Mouse (Mus musculus) myocyte (in vitro differentiated cells): ENCODE data around the gene Jup. TPM values are rescaled to one million over a fixed set of nuclear protein-coding genes. Genes with fewer than 3 reads are reported as not detected.
A peak's percentile ranks its signal among the peaks of the same experiment; 100 is the strongest.

Experiments used
- H3K27me3 ChIP-seq: one replicate; pipeline ENCODE4 v1.6.1; 2011; ENCODE audit not compliant: control insufficient read depth, insufficient read depth, insufficient read length
- H3K36me3 ChIP-seq: one replicate; pipeline ENCODE4 v1.6.1; 2011; ENCODE audit not compliant: control insufficient read depth, insufficient read depth
- H3K4me2 ChIP-seq: one replicate; pipeline ENCODE4 v1.6.1; 2011; ENCODE audit warnings: low read depth, control low read depth
- H3K4me3 ChIP-seq: one replicate; pipeline ENCODE4 v1.5.1; 2011; ENCODE audit warnings: mild to moderate bottlenecking, control low read depth, moderate library complexity
- H3K79me2 ChIP-seq: one replicate; pipeline ENCODE4 v1.6.1; 2011; ENCODE audit not compliant: control insufficient read depth, insufficient read depth
- H3ac ChIP-seq: one replicate; pipeline ENCODE4 v1.6.1; 2011; ENCODE audit not compliant: control insufficient read depth, insufficient read length
- CEBPB ChIP-seq: IDR thresholded peaks from 2 replicates; pipeline ENCODE4 v1.6.1; 2011; ENCODE audit warnings: mild to moderate bottlenecking, moderate library complexity; ENCODE audit not compliant: poor library complexity, insufficient read depth, severe bottlenecking
- E2F4 ChIP-seq: IDR thresholded peaks from one replicate; pipeline ENCODE4 v1.6.1; 2011; ENCODE audit warnings: mild to moderate bottlenecking, control low read depth, moderate library complexity; ENCODE audit not compliant: insufficient read depth
- MAX ChIP-seq: IDR thresholded peaks from one replicate; pipeline ENCODE4 v1.6.1; 2011; ENCODE audit warnings: low read depth, mild to moderate bottlenecking, control low read depth
- MYOD1 ChIP-seq, 3 experiments: IDR thresholded peaks; one replicate each; pipeline ENCODE4 v1.6.1; 2011; ENCODE audit warnings: control low read depth in 2 of 3, low read depth in 2 of 3, mild to moderate bottlenecking in 2 of 3, moderate library complexity in 1 of 3; ENCODE audit not compliant: insufficient read length in 2 of 3, control insufficient read depth in 1 of 3
- MYOG ChIP-seq, 3 experiments: IDR thresholded peaks; one replicate each; pipeline ENCODE4 v1.6.1; 2011; ENCODE audit warnings: control low read depth in 2 of 3, low read depth in 2 of 3, mild to moderate bottlenecking in 2 of 3; ENCODE audit not compliant: insufficient read length in 2 of 3, control insufficient read depth in 1 of 3, insufficient read depth in 1 of 3
- POLR2A ChIP-seq: IDR thresholded peaks from one replicate; pipeline ENCODE4 v1.6.1; 2011; ENCODE audit warnings: low read depth, mild to moderate bottlenecking, control low read depth, moderate library complexity; ENCODE audit not compliant: insufficient read length
- POLR2AphosphoS2 ChIP-seq: IDR thresholded peaks from one replicate; pipeline ENCODE4 v1.6.1; 2011; ENCODE audit warnings: low read depth, control low read depth; ENCODE audit not compliant: insufficient read length
- REST ChIP-seq: IDR thresholded peaks from one replicate; pipeline ENCODE4 v1.6.1; 2011; ENCODE audit warnings: mild to moderate bottlenecking, control low read depth, moderate library complexity; ENCODE audit not compliant: insufficient read depth, insufficient read length
- SRF ChIP-seq: IDR thresholded peaks from one replicate; pipeline ENCODE4 v1.6.1; 2011; ENCODE audit warnings: low read depth; ENCODE audit not compliant: control insufficient read depth, insufficient read length
- TCF12 ChIP-seq: IDR thresholded peaks from one replicate; pipeline ENCODE4 v1.6.1; 2011; ENCODE audit warnings: mild to moderate bottlenecking, control low read depth; ENCODE audit not compliant: poor library complexity, insufficient read depth, severe bottlenecking
- TCF3 ChIP-seq: IDR thresholded peaks from one replicate; pipeline ENCODE4 v1.6.1; 2011; ENCODE audit warnings: low read depth, control low read depth; ENCODE audit not compliant: insufficient read length
- USF1 ChIP-seq: IDR thresholded peaks from one replicate; pipeline ENCODE4 v1.6.1; 2011; ENCODE audit warnings: low read depth, mild to moderate bottlenecking, control low read depth, moderate library complexity
- polyA plus RNA-seq: library from polyadenylated mRNA; unstranded; fragments of >200 nt; fragmentation: generic; extraction: Trizol; gene quantifications from one replicate; pipeline ENCODE4 v1.2.1, GENCODE M21; 2012; ENCODE audit warnings: missing spikeins

Gene Jup
- polyA plus RNA-seq, 1 experiment = 161 TPM

DNA sequence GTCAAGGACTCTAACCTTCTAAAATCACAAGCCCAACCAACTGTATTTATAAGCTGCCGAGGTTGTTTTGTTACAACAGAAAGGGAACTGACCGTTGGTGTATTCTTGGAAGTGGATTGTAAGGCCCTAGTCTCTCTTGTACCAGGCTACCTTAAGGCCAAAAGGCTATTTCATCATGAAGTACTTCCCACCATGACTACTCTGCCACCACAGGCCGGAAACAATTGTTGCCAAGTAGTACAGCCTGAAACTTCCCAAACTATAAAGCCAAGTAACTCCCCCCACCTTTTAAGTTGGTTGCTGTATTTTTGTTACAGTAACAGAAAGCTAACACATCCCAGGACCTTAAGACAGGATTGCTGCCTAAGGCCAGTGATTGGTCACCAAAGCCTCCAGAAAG, 29.3 kb upstream of the Jup start:
- Histone ChIP-seq H3K36me3 (no peaks in the 10 kb centered on the region), H3K79me2 (no peaks in the 10 kb centered on the region), H3K4me2 (no peak overlapping the region), H3K4me3 (no peak overlapping the region), H3K27me3 (no peaks in the 10 kb centered on the region), H3ac (no peak overlapping the region)
- no peak for TF ChIP-seq POLR2AphosphoS2
- no peak for TF ChIP-seq REST
- TF ChIP-seq USF1 = no peak
- no peak for TF ChIP-seq TCF3
- TF ChIP-seq CEBPB = no peak
- no peak for TF ChIP-seq TCF12
- TF ChIP-seq MYOG (IDR thresholded peaks at IDR 0.05; ENCODE audit: control insufficient read depth in 1 of 3, insufficient read depth in 1 of 3, insufficient read length in 2 of 3, low read depth in 2 of 3) = no peak
- no peak for TF ChIP-seq SRF
- no peak for TF ChIP-seq MYOD1 (IDR thresholded peaks at IDR 0.05; ENCODE audit: control insufficient read depth in 1 of 3, insufficient read length in 2 of 3, low read depth in 2 of 3)
- TF ChIP-seq POLR2A = no peak
- TF ChIP-seq MAX = no peak
- no peak for TF ChIP-seq E2F4

DNA sequence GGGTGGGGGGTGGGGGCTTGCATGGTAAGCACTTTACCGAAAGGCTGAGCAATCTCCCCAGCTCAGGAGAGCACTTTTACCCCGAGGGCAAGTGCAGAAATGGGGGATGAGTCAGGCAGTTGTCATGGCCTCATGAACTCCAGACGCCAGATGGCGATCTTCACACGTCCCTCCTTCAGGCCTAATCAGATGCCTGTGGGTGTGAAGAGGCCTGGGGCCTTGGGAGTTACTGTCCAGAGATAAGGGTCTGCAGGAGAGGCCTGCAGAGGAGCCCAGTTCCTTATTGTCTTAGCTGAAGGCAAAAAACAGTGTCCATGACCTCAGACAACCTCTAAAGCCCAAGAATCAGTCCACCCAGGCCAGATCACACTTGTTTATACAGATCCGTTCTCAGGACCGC, 28.3 kb upstream of the Jup start:
- Histone ChIP-seq H3K4me3 (no peak overlapping the region), H3K27me3 (no peaks in the 10 kb centered on the region), H3K4me2 (no peak overlapping the region), H3K79me2 (no peaks in the 10 kb centered on the region), H3ac (no peak overlapping the region), H3K36me3 (no peaks in the 10 kb centered on the region)
- TF ChIP-seq MYOG (IDR thresholded peaks at IDR 0.05; ENCODE audit: control insufficient read depth in 1 of 3, insufficient read depth in 1 of 3, insufficient read length in 2 of 3, low read depth in 2 of 3) (peak in 1 of 3 experiments; percentile 38), CEBPB (no peak), USF1 (no peak), SRF (no peak), REST (no peak), POLR2AphosphoS2 (peak; percentile 83), MYOD1 (IDR thresholded peaks at IDR 0.05; ENCODE audit: control insufficient read depth in 1 of 3, insufficient read length in 2 of 3, low read depth in 2 of 3) (no peak)

- TF ChIP-seq REST = no peak
- no peak for TF ChIP-seq CEBPB
- no peak for TF ChIP-seq TCF3
- TF ChIP-seq POLR2A = no peak
- TF ChIP-seq SRF = no peak
- TF ChIP-seq MYOG (IDR thresholded peaks at IDR 0.05; ENCODE audit: control insufficient read depth in 1 of 3, insufficient read depth in 1 of 3, insufficient read length in 2 of 3, low read depth in 2 of 3) = no peak
- no peak for TF ChIP-seq E2F4
- TF ChIP-seq MYOD1 (IDR thresholded peaks at IDR 0.05; ENCODE audit: control insufficient read depth in 1 of 3, insufficient read length in 2 of 3, low read depth in 2 of 3) = no peak
- TF ChIP-seq TCF12 = no peak
- no peak for TF ChIP-seq USF1
- no peak for TF ChIP-seq MAX
- TF ChIP-seq POLR2AphosphoS2 = no peak
- no peaks in the 10 kb centered on the region for H3K36me3 ChIP-seq
- no peaks in the 10 kb centered on the region for H3K27me3 ChIP-seq
- H3K79me2 ChIP-seq = peaks cover 10% of the 10 kb centered on the region
- H3K4me2 ChIP-seq = no peak overlapping the region
- no peak overlapping the region for H3ac ChIP-seq
- no peak overlapping the region for H3K4me3 ChIP-seq
These were observed 26.3 kb upstream of the Jup start for GRCm38 (mm10) chr11:100423836-100424235.

- TF ChIP-seq TCF3 = no peak
- no peak for TF ChIP-seq TCF12
- TF ChIP-seq POLR2A = no peak
- no peak for TF ChIP-seq MYOD1 (IDR thresholded peaks at IDR 0.05; ENCODE audit: control insufficient read depth in 1 of 3, insufficient read length in 2 of 3, low read depth in 2 of 3)
- H3K4me2 ChIP-seq = no peak overlapping the region
- no peaks in the 10 kb centered on the region for H3K36me3 ChIP-seq
These were observed 24.0 kb upstream of the Jup start for GRCm38 (mm10) chr11:100421537-100421936.

DNA sequence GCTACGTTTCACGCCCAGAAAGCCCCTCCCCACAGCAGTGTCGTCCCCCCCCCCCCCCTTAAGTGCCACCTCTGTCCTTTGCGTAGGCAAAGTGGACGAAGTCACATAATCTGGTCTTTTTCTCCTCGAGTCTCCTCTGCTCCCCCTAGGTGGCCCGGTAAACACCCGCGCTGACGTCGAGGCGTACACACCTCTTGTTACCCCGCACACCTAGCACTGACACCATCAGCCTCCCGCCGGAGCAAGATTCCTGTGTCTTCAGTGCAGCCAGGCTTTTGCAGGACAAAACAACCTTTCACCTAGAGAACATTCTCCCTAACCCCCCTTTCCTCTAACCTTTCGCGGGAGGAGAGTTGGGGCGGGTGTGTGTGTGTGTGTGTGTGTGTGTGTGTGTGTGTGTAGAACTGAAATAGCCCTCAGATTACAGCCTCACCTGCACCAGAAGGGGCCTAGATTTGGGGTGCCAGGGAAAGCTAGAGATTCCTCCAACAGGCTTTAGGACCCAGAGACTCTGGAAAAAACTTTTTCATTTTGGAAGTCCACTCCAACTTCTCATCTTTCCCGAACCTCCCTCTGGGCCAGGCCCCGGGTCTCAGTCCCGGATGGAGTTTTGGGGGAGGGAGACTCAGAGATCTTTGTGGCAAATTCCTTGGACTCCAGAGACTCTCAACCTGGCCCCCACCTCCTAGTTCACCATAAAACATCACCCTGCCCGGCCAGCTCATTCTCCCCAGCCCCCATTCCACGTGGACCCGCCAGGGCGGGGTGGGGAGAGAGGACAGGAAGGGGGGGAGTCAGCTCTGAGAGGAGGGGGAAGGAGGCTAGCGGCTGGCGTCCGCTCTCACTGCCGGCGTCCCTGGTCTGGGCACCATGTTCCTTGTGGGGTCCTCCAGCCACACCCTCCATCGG, 17.6 kb upstream of the Jup start, which contains the start of gene Fkbp10:
TSS of gene Fkbp10 (plus strand) at position 784 of the 909 bp plus-strand sequence.
- Histone ChIP-seq H3K36me3 (peaks cover 8% of the 10 kb centered on the region), H3ac (peak within 1 kb of the TSS; percentile 87), H3K27me3 (no peaks in the 10 kb centered on the region), H3K4me2 (peak within 1 kb of the TSS; percentile 99), H3K79me2 (peaks cover 74% of the 10 kb centered on the region), H3K4me3 (peak within 1 kb of the TSS; percentile 61)
- TF ChIP-seq CEBPB (no peak), E2F4 (no peak), SRF (no peak), MYOD1 (IDR thresholded peaks at IDR 0.05; ENCODE audit: control insufficient read depth in 1 of 3, insufficient read length in 2 of 3, low read depth in 2 of 3) (no peak), TCF12 (no peak), REST (no peak), POLR2A (peak; percentile 96), USF1 (no peak), MAX (no peak), POLR2AphosphoS2 (peak; percentile 93), TCF3 (no peak), MYOG (IDR thresholded peaks at IDR 0.05; ENCODE audit: control insufficient read depth in 1 of 3, insufficient read depth in 1 of 3, insufficient read length in 2 of 3, low read depth in 2 of 3) (no peak)

More at GRCm38 (mm10) chr11:100421537-100421936, 24.0 kb upstream of the Jup start:
- Histone ChIP-seq H3K79me2 (peaks cover 32% of the 10 kb centered on the region), H3K4me3 (no peak overlapping the region), H3ac (no peak overlapping the region), H3K27me3 (no peaks in the 10 kb centered on the region)
